Mouse (Mus musculus) CH12.LX (cell line): ENCODE data around the gene Aptx. TPM values are rescaled to one million over a fixed set of nuclear protein-coding genes. Genes with fewer than 3 reads are reported as not detected.

Source experiments
- DNase-seq: peaks from one replicate; pipeline ENCODE4 v3.0.0-alpha.2; 2013; ENCODE audit errors: extremely low read depth
- H3K27ac ChIP-seq: 2 replicates; pipeline ENCODE4 v1.5.1; 2012; ENCODE audit warnings: low read depth, mild to moderate bottlenecking, control low read depth, moderate library complexity; ENCODE audit not compliant: insufficient read depth
- H3K27me3 ChIP-seq: replicated peaks from 2 replicates; pipeline ENCODE3; 2012; ENCODE audit warnings: inconsistent platforms
- H3K36me3 ChIP-seq, 2 experiments: replicated peaks in 1 of 2; 2 replicates each; pipeline versions ENCODE3 to v1.6.1; 2012; ENCODE audit warnings: inconsistent platforms in 1 of 2, low read length in 1 of 2, mild to moderate bottlenecking in 1 of 2, mixed read lengths in 1 of 2, moderate library complexity in 1 of 2; ENCODE audit not compliant: control insufficient read depth in 1 of 2, insufficient read depth in 1 of 2
- H3K4me1 ChIP-seq, 2 experiments: 2 replicates each; pipeline ENCODE4 v1.6.1; 2012; ENCODE audit warnings: inconsistent platforms in 1 of 2, moderate library complexity in 1 of 2; ENCODE audit not compliant: insufficient read depth in 2 of 2, control insufficient read depth in 1 of 2
- H3K4me2 ChIP-seq: 2 replicates; pipeline ENCODE4 v1.6.1; 2012; ENCODE audit warnings: low read depth, mild to moderate bottlenecking, control low read depth; ENCODE audit not compliant: poor library complexity, insufficient read depth, severe bottlenecking
- H3K4me3 ChIP-seq, 3 experiments: fragments of 150-350 bp in 1 of 3; sonication (generic) in 1 of 3; replicated peaks in 1 of 3; 2 replicates each; pipeline versions ENCODE3 to v1.5.1; 2011 to 2012; ENCODE audit warnings: low read depth in 2 of 3, low read length in 2 of 3, mild to moderate bottlenecking in 2 of 3, moderate library complexity in 2 of 3, control low read depth in 1 of 3, improper control_type of control experiment in 1 of 3, inconsistent platforms in 1 of 3, mixed read lengths in 1 of 3; ENCODE audit not compliant: poor library complexity in 1 of 3
- H3K79me2 ChIP-seq: replicated peaks from 2 replicates; pipeline ENCODE4 v1.6.1; 2012; ENCODE audit warnings: mild to moderate bottlenecking, moderate library complexity; ENCODE audit not compliant: control insufficient read depth, poor library complexity, insufficient read depth, severe bottlenecking; ENCODE audit errors: extremely low read depth
- H3K9ac ChIP-seq: 2 replicates; pipeline ENCODE4 v1.6.1; 2012; ENCODE audit warnings: low read depth, mild to moderate bottlenecking, control low read depth, moderate library complexity; ENCODE audit not compliant: insufficient read depth
- H3K9me3 ChIP-seq: replicated peaks from 2 replicates; pipeline ENCODE3; 2012; ENCODE audit warnings: low read length, inconsistent platforms, mixed read lengths
- CHD1 ChIP-seq: IDR thresholded peaks from 2 replicates; pipeline ENCODE4 v1.6.1; 2012; ENCODE audit warnings: low read depth, low read length, improper control_type of control experiment, inconsistent platforms
- CHD2 ChIP-seq: IDR thresholded peaks from 2 replicates; pipeline ENCODE4 v1.6.1; 2011; ENCODE audit warnings: low read length, improper control_type of control experiment
- ELF1 ChIP-seq: IDR thresholded peaks from 2 replicates; pipeline ENCODE4 v1.6.1; 2014; ENCODE audit warnings: low read depth, mild to moderate bottlenecking, inconsistent platforms, low read length, improper control_type of control experiment
- EP300 ChIP-seq: IDR thresholded peaks from 2 replicates; pipeline ENCODE4 v1.6.1; 2011; ENCODE audit warnings: low read length, improper control_type of control experiment
- GABPA ChIP-seq: IDR thresholded peaks from 2 replicates; pipeline ENCODE4 v1.6.1; 2012; ENCODE audit warnings: low read depth, low read length, improper control_type of control experiment, inconsistent platforms; ENCODE audit not compliant: insufficient replicate concordance
- HCFC1 ChIP-seq: IDR thresholded peaks from 2 replicates; pipeline ENCODE4 v1.6.1; 2012; ENCODE audit warnings: low read depth, mild to moderate bottlenecking, inconsistent platforms, low read length, improper control_type of control experiment
- JUN ChIP-seq: IDR thresholded peaks from 2 replicates; pipeline ENCODE4 v1.6.1; 2011; ENCODE audit warnings: low read depth, mild to moderate bottlenecking, low read length, improper control_type of control experiment, moderate library complexity; ENCODE audit not compliant: insufficient read depth
- KAT2A ChIP-seq: IDR thresholded peaks from 2 replicates; pipeline ENCODE4 v1.6.1; 2012; ENCODE audit warnings: low read length, improper control_type of control experiment, inconsistent platforms; ENCODE audit not compliant: insufficient replicate concordance
- MAZ ChIP-seq: IDR thresholded peaks from 2 replicates; pipeline ENCODE4 v1.6.1; 2012; ENCODE audit warnings: low read depth, mild to moderate bottlenecking, inconsistent platforms, low read length, improper control_type of control experiment, moderate library complexity
- MEF2A ChIP-seq: IDR thresholded peaks from 2 replicates; pipeline ENCODE4 v1.6.1; 2014; ENCODE audit warnings: low read depth, mild to moderate bottlenecking, inconsistent platforms, low read length, improper control_type of control experiment, borderline replicate concordance
- MXI1 ChIP-seq: IDR thresholded peaks from 2 replicates; pipeline ENCODE4 v1.6.1; 2011; ENCODE audit warnings: mild to moderate bottlenecking, low read depth, low read length, improper control_type of control experiment
- MYC ChIP-seq: IDR thresholded peaks from 2 replicates; pipeline ENCODE4 v1.6.1; 2011; ENCODE audit warnings: low read depth, mild to moderate bottlenecking, improper control_type of control experiment, low read length
- NRF1 ChIP-seq: IDR thresholded peaks from 2 replicates; pipeline ENCODE4 v1.6.1; 2014; ENCODE audit warnings: low read depth, mild to moderate bottlenecking, inconsistent platforms, low read length, improper control_type of control experiment, moderate library complexity
- POLR2AphosphoS2 ChIP-seq: IDR thresholded peaks from 2 replicates; pipeline ENCODE4 v1.6.1; 2011; ENCODE audit warnings: low read depth, low read length, improper control_type of control experiment
- SIN3A ChIP-seq: IDR thresholded peaks from 2 replicates; pipeline ENCODE4 v1.6.1; 2012; ENCODE audit warnings: low read length, improper control_type of control experiment, inconsistent platforms
- TBP ChIP-seq: conservative IDR thresholded peaks from 2 replicates; pipeline ENCODE4 v1.6.1; 2011; ENCODE audit warnings: low read depth, low read length, improper control_type of control experiment
- TCF12 ChIP-seq: IDR thresholded peaks from 2 replicates; pipeline ENCODE4 v1.6.1; 2014; ENCODE audit warnings: low read depth, mild to moderate bottlenecking, inconsistent platforms, low read length, improper control_type of control experiment
- UBTF ChIP-seq: IDR thresholded peaks from 2 replicates; pipeline ENCODE4 v1.6.1; 2012; ENCODE audit warnings: low read depth, mild to moderate bottlenecking, inconsistent platforms, low read length, improper control_type of control experiment, moderate library complexity
- dilution Hi-C: fragments of 300-500 bp; cut with MboI; formaldehyde crosslinking; loops from 2 replicates; pipeline ENCODE4 v1.14.3; 2020; ENCODE audit warnings: low sequenced_read_pairs; ENCODE audit not compliant: extremely low pct_unique_long_range_greater_than_20kb, extremely low pct_ligation_motif_present
- in situ Hi-C: fragments of 300-500 bp; cut with MboI; formaldehyde crosslinking; loops from 3 replicates; pipeline ENCODE4 v1.14.3; 2019; ENCODE audit warnings: low sequenced_read_pairs, low pct_ligation_motif_present, low pct_unique_long_range_greater_than_20kb, mixed read lengths
- polyA plus RNA-seq: library from polyadenylated mRNA; unstranded; fragments of >175 nt; gene quantifications from 2 replicates; pipeline ENCODE4 v1.2.1, GENCODE M21; 2012; ENCODE audit warnings: low read depth; ENCODE audit not compliant: insufficient read length
- total RNA-seq, 2 experiments: library from RNA; depleted of rRNA; stranded (reverse); fragments of 300-350 nt in 1 of 2; fragments of >200 nt in 1 of 2; gene quantifications; 2 replicates each; pipeline ENCODE4 v1.2.3; 2012 to 2014

The Aptx gene
- total and polyA plus RNA-seq, 3 experiments, result 15.1 to 20.2 (median 16.6) TPM

DNA sequence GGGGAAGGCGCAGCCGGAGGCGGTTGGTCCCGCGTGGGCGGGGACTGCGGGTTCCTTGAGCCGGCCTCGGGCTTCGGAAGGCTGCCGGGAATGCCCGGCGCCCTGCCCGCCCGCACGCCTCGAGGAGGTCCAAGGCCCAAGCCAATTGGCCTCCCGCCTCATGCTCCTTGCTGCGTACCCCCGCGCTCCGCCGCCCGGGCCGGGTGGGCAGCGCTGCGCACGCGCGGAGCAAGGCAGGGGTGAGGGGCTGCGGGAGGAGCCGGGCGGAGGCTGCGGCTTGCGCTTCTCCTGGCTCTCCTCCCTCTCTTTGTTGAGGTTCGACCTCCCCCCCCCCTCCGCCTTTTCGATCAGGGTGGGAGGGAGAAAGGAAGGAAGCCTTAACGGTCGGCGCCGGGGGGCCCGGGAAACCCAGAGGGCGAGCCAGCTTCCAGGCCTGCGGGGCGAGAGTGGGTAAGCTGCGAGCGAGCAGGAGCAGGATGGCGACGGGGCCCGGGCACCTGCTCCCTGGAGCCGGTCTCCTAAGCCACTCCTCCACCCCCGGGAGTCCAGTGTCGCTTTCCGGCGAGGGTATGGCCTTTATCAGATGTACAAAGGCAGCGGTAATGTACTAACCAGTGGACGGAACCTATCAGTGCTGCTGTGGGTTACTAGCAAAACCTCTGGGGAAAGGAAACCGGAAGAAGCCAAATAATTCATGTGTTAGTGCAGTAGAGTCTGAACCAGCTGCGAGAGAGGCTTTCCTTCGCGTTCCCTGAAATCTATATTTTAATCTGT lies 19.9 kb upstream of the Aptx start:
- H3K4me1 ChIP-seq, result peaks cover 5 to 42% of the 10 kb centered on the region in 2 experiments; a peak in 3 of 4 replicates
- DNase-seq, result peak; percentile 81
- peak overlapping the region; percentile 85 for H3K27ac ChIP-seq
- peaks cover 21 to 35% of the 10 kb centered on the region in 2 experiments for H3K36me3 ChIP-seq
- in situ Hi-C loops (no loop called here), dilution Hi-C loops (no loop called here)
- peak overlapping the region; percentile 79 to 99 (median 95) for H3K4me3 ChIP-seq
- TF ChIP-seq MAZ, result peak; percentile 23; the same call in 1 of the 2 replicates
- TF ChIP-seq SIN3A, result peak; percentile 86; the same call in 1 of the 2 replicates
- TF ChIP-seq TBP, result peak; percentile 57; the same call in 1 of the 2 replicates
- TF ChIP-seq UBTF, result peak; percentile 70; the same call in 1 of the 2 replicates
- no peak for TF ChIP-seq JUN
- no peak for TF ChIP-seq GABPA
- TF ChIP-seq EP300, result peak; percentile 39; the same call in 1 of the 2 replicates
- TF ChIP-seq ELF1, result peak; percentile 79
- peak; percentile 68; the same call in 1 of the 2 replicates for TF ChIP-seq MXI1
- TF ChIP-seq MEF2A, result no peak
- TF ChIP-seq MYC, result peak; percentile 52; the same call in 1 of the 2 replicates
- peak; percentile 88 for TF ChIP-seq NRF1
- peak; percentile 79; the same call in 1 of the 2 replicates for TF ChIP-seq CHD1
- no peak for TF ChIP-seq TCF12
- TF ChIP-seq CHD2, result 0 out of 2 replicates have a peak, but pooled peaks have one; percentile 26
- TF ChIP-seq HCFC1, result peak; percentile 28; the same call in 1 of the 2 replicates
- peak; percentile 8; the same call in 1 of the 2 replicates for TF ChIP-seq POLR2AphosphoS2
- 0 out of 2 replicates have a peak, but pooled peaks have one; percentile 14 for TF ChIP-seq KAT2A
- TF ChIP-seq, all 38 proteins: peak for 14
- Histone ChIP-seq H3K4me2 (peak overlapping the region; percentile 94), H3K27me3 (no peaks in the 10 kb centered on the region), H3K79me2 (peaks cover 42% of the 10 kb centered on the region), H3K9me3 (no peaks in the 10 kb centered on the region), H3K9ac (peak overlapping the region; percentile 91)
